Mouse (Mus musculus) cerebellum, postnatal 10 days (tissue): ENCODE measurements around the gene Zfp609.

Source experiments
- DNase-seq, 2 experiments: peaks; one replicate each; pipeline ENCODE4 v3.0.0; 2021; ENCODE audit warnings: mixed read lengths in 2 of 2

The Zfp609 gene

DNA sequence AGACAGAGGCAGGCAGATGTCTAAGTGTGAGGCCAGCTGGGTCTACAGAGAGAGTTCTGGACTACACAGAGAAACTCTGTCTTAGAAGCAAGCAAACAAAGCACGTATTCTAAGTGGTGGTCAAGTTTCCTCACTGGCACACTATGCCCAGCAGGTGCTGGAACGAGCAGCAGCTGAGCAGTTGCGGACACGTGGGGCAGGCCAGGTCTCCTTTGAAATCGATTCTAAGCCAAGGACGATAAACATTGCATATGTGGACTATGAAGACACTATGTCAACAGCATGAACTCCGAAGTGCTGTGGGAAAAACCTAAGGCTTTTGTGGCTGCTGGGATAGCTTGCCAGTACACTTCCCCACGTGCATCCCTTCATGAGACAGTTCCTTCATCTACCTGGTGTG, 67.4 kb downstream of the Zfp609 start:
- DNase-seq, result no peak

DNA sequence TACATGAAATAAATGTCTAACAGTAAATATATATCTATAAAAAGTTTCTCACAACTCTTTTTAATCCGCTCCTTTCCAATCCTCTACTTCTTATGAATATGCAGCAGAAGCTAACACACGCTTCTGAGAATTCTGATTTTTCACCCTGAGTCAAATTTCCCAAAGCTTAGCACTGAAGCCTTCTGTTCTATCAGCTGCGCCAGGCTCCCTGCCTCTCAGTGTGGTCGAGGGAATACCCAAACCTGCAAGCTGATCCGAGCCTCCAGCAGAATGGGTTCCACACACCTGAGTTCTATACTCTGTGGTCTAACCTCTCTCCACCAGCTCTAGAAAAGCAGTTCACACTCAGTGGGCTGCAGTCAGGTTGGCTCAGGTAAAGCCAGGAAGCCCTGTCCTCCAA, 68.1 kb downstream of the Zfp609 start:
- DNase-seq, result peak; percentile 27 to 34

DNA sequence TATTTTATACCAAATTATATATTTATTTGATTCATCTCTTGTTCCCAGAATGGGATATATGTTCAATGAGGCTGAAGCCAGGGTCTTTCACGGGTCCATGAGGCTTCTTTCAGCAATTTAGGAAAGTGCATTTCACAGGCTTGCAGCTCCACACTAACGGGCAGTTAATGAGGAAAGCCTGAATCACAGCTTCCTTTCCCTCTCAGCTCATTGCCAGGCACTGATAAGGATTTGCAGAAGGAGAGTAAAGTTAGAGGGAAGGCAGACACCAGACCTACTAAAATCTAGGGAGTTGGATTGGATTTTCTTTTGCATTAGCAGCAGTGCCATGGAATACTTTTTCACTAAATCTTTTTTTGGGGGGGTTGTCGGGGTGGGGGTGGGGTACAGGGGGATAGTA, 69.5 kb downstream of the Zfp609 start:
- no peak for DNase-seq

DNA sequence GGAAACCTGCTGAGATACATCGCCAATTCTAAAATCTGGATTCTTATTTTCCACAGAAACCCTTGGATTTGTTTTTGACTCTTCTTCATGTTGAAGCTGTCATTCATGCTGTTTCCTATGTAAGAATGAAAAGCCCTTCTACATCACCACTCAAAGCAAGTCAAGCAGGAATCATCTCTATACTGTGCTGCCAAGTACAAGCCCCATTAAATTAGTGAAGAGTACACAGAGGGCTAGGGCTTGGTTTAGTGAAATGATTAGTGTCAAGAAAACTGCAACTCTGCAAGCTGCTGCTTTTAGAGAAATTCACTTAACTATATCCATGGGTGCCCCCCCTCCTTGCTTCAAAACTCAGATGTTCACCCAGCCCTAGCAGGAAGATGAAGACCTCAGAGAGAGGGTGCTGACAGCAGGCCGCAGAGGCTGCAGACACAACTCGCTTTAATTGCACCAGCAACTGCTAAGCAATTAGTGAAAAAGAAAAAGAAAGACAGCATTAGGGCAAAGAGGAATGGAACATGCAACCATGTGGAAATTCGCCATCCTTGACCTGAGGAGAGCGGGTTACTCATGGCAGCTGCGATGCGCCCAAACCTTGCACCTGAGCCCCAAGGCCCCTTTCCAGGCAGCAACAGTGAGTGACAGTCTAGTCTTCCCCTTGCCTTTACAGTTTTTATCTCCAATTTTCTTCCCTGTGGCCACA, 71.5 kb downstream of the Zfp609 start:
- peak; percentile 29 to 43 for DNase-seq

DNA sequence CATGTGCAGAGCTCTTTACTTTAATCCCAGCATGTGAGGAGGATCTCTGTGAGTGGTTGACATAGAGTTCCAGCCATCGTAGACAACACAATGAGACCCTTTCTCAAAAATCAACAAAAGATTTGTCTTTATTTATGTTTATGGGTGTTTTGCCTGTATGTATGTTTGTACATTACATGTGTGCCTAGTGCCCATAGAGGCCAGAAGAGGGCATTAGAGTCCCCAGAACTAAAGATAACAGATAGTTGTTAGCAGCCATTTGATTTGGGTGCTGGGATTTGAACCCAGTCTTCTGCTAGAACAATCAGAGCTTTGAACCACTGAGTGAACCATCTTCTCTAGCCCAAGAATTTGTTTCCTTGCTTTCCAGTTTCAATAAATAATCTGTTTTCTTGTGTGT, 72.2 kb downstream of the Zfp609 start:
- no peak for DNase-seq

DNA sequence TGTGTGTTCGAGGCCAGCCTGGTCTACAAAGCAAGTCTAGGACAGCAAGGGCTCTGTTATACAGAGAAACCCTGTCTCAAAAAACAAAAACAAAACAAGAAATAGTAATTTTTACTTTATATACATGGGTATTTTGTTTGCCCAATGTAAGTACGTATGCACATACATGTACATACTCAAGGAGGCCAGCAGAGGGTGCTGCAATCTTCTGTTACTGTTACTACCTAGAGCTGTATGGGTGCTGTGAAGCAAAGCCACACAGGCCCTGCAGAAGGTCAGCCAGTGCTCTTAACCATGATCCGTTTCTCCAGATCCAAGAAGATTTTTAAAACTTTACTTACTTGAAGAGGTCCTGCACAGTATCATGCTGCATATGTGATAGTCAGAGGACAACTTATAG, 74.7 kb downstream of the Zfp609 start:
- peak in 1 of 2 experiments; percentile 22 for DNase-seq

DNA sequence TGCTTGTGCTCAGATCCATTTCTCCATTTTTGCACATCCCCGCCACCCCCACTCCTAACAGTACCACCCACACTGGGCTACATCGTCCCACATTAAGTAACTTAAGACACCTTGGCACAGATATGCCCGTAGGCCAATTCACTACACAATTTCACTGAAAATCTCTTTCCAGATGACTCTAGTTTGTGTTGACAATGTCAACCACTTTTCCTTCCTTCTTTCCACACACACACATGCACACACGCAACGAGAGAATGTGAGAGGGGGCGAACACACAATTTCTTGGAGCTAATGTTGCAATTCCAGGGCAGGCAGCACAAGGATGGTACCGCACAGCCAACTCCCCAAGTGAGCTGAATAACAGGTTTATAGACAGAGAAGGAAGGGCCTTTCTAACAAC, 75.5 kb downstream of the Zfp609 start:
- DNase-seq, result no peak

DNA sequence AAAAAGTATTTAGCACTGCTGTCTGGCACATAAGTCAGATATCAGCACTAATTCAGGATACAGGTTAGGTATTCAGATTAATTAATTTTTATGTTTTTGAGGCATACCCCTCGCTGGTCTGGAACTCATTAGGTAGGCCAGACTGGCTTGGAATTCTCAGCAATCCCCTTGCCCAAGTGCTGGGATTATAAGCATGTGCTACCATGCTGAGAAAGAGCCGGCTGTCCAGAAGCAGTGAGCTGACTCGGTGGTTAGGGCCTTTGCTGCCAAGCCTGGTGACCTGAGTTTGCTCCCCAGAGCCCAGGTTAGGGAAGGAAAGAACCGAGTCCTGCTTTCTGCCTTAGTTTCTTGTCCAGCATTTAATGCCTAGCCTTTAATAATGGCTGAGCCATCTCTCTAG, 79.3 kb downstream of the Zfp609 start:
- peak; percentile 69 to 81 for DNase-seq

DNA sequence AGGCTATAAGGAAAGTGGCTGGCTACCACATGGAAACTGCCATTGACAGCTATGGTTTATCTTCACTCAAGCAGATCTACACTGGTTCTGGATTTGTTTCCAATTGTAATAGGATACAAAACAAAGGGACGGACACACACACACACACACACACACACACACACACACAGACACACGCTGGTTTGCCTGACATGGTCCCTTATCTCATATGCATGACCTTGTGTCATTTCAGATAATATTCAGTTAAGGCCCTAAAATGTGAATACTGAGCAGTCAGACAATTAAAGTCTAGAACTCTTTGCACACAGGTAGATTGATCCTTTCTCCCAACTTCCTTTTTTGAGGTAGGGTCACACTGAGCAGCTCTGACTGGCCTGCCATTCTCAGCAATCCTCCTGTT, 80.9 kb downstream of the Zfp609 start:
- DNase-seq, result no peak

DNA sequence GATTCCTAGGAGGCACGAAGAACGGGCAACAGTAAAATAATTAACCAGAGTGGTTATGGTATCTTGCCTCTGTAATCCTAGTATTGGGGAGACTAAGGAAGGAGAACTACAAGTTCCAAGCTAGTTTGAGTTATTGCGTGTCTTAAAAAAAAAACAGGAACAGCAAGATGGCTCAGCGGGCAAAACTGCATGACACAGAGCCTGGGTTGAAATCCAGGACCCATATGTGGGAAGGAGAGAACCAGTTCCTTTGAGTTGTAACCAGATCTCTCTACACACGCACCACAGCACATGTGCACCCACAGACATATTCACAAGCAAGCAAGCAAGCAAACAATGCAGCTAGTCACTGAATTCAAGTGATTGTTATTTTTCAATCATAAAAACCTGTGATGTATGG, 81.9 kb downstream of the Zfp609 start:
- no peak for DNase-seq

DNA sequence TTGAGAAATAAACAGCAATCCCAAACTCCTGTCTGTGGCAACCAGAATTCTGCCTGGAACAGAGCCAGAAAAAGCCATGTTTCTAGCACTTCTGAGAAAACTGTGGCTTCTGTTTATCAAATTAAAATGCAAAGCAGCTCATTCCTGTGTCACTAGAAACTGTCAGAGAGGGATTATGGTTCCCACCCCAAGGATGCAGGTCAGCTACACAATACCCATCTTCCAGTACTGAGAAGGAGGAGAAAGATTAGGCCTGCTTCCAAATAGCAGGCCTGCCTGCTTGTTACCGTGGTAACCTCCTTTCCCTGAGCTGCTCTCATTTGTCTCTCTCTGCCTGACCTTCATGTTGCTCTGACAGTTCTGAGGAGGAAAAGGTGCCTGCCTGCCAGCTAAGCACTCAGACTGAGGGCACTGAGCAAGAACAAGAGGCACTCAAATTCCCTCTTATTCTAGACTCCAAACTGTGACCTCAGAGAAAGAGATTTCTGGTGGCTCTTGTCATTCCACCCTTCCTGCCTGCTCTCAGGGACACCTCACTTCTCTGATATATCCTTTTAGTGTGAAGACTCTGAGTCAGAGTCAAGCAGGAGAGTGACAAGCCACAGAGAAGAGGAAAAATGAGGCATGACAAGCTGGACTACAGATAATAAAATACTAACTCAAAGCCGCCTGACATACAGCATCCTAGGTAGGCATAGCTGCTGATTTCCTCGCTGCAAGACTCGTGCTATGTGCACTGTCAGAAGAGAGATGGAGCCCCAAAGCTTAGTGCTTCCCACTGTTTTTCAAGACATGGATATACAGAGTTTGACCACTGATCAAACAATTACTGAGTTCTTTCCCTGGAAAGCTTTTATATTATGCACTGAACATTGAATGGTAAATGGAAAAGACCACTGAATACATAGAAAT, 82.9 kb downstream of the Zfp609 start:
- peak; percentile 79 to 82 for DNase-seq

DNA sequence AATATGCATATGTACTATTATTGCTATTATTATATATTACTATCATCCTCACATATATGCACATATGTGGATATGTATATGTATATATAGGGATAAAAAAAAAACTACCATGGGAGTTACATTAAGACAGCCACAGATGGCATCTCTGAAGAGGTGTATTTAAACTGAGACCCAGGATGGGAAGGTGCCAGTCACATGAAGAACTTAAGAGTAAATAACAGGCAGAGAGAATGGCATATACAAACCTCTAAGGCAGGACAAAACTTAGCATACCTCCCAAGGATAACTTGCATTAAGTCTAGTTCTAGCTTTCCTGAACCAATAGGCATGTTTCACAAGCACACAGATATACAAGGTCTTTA, 83.6 kb downstream of the Zfp609 start:
- no peak for DNase-seq

DNA sequence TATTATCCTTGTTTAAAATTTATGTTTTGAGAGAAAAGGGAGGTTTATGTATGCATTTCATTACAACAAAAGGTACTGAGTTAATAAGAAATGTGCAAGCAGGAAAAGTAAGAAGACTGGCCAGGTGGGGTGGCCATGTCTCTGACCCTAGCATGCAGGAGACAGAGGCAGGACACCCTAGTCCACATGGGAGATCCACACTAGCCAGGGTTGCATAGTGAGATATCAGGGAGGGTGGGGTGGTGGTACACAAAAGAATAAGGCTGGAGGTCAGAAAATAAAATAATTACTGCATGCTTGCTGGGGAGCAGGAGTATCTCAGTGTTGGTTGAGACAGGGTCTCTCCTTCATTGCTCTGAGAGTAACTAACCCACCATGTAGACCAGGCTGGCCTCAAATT, 84.0 kb downstream of the Zfp609 start:
- no peak for DNase-seq

DNA sequence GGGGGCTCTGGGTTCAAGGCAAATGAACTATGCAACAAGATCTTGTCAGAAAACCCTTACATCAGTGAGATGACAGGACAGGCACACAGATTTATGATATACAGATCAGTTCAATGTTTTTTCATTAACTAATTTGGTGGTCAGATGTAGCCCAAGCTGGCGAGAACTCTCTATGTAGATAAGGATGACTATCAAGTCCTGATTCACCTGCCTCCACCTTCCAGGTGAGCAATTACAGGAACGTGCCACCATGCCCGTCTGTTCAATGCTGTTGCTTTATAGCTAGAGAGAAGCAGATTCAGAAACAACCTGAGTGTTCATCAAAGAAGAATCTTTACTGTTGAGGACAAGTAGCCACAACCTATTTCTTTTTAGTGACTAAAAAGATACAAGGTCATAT, 84.6 kb downstream of the Zfp609 start:
- DNase-seq, result no peak

DNA sequence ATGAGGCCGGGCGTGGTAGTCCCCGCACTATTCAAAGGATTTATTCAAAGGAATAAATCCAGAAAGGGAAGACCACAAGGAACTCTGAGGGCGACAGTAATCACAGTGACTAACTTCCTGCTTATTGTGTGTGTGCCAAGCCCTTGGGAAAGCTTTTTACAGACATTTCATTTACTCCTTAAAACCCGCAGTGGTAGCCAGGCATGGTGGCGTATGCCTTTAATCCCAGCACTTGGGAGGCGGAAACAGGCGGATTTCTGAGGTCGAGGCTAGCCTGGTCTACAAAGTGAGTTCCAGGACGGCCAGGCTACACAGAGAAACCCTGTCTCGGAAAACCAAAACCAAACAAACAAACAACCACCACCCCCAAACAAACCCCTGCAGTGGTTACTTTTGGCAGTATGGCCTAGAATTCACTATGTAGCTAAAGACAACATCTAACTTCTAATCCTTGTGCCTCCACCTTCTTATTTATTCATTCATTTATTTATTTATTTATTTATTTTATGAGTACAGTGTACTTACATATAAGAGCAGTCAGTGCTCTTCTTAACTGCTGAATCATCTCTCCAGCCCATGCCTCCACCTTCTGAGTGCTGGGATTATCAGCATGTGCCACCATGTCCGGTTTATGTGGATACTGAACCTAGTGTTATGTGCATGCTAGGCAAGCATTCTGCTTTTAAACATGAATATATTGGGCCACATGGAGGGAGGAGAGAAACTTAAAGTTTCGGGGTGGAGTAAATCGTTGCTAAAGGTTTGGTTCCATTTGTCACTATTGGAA, 86.1 kb downstream of the Zfp609 start:
- no peak for DNase-seq

DNA sequence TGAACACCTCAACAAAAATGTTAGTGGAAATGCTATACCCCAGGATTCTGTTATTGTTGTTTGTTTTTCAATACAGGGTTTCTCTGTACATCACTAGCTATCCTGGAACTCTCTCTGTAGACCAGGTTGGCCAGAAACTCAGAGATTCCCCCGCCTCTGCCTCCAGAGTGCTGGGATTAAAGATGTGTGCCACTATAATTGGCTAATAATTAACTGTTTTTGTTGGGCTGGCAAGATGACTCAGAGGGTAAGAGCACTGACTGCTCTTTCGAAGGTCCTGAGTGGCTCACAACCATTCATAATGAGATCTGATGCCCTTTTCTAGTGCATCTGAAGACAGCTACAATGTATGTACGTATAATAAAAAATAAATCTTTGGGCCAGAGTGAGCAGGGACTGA, 92.4 kb downstream of the Zfp609 start:
- DNase-seq, result no peak

DNA sequence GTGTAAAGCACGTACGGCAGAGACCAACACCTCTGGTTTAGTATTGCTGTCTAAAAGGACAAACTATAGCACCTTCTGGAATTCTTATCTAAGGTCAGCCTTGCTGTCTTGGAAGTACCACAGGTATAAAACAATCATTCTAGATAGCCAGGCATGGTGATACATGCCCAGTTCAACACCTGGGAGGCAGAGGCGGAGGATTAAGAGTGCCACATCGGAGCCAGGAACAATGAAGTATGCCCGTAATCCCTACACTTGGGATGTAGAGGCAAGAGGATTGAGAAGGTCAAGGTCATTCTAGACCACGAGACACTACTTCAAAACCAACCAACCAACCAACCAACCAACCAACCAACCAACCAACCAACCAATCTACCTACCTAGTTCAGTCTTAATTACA, 98.8 kb downstream of the Zfp609 start:
- DNase-seq, result no peak

DNA sequence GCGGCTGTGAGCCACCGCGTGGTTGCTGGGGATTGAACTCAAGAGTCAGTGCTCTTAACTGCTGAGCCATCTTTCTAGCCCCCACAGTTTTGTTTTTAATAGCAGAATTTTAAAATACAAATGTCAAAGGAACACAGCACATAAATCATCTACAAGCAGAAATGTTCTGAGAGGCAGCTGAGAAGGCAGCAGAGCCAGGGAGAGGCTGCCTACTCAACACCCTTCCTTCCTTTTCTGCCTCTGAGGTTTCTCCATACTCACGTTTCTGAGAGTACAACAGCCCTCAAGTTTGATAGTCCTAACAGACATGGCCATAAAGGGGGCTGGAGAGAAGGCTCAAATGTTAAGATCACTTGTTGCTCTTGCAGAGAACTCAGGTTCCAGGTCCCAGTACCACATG, 99.9 kb downstream of the Zfp609 start:
- no peak for DNase-seq

DNA sequence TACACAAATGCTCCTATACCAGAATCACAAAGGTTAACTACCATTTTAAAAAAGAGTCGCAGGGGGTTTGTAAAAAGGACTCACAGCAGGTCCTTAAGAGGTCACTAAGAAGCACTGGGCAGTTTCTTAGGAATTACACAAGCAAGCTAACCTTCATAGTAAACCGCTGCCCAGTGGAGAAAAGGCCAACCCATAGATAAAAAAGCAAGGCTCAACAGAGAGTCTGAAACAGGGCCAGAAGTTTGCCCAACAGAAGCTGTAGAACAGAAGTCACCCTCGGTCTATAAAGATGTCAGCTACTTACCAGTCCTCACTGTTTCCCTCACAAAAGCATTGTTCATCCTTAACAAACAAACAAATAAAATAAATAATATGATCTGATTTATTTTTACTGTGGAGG, 100.9 kb downstream of the Zfp609 start:
- DNase-seq, result no peak

DNA sequence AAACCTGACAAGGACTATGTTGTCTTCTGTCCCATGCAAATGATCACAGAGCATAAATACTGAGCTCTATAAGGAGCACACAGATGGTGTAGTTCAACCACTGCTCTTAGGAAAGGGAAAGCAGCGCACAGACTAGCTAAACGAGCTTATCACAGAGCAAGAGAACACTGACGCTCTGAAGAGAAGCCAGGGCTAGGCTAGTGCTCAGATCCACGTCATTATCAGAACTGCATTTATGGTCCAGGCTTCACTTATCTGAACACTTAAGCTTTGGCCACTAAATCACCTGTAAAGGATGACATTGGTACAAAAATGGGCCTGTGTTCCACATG, 102.1 kb downstream of the Zfp609 start:
- DNase-seq, result no peak

DNA sequence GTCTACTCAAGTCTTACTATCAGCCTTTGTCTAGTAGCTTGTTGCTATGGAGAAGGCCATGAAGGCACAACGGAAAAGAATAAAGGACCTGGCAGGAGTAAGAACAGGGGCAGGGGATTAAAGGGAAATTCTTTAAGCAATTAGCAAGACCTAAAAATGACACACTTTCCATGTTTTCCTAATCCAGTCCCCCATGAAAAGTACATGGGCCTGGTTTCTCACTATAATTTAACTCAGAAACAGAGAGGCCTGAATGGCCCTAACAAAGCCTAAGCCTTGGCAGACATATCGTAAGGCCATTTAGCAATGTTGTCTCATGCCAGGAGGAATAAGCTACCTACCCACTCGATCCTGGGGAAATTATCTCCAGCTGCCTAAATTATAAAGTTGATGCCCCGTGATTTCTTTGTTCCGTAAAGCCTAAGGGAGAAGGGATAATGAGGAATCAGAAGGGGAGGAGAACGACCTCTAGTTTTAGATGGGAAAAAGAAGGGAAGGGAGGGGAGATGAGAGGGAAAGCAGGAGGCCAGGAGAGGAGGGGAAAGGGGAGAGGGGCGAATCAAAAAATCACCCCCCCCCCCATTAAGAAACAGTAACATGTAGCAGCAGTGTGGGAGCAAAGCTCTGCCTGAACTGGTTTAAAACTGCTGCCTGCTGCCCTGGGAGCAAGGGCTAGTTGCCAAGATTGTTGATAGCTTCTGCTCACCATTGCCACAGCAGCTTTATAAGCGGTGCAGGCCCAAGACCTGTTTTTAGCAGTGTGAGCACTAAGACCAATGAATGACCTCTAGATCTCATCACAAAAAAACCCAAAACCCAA, 102.7 kb downstream of the Zfp609 start:
- peak; percentile 80 to 82 for DNase-seq

DNA sequence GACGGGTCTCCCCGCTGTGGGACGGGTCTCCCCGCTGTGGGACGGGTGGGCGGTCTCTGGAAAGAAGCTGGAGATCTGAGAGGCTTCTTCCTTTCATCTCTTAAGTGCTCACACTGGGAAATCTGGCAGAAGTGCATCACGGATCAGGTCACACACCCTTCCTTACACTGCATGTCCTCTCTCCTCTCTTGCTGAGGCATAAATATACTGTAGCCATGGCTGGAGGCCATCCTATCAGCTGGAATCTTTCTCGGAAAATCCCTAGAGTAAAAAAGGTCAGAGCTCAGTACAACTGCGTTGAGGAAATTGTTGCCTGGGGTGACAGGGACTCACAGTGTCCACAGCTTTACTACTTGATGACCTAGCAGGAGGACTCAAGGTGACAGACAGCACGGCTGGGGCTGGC, 106.2 kb downstream of the Zfp609 start:
- no peak for DNase-seq

DNA sequence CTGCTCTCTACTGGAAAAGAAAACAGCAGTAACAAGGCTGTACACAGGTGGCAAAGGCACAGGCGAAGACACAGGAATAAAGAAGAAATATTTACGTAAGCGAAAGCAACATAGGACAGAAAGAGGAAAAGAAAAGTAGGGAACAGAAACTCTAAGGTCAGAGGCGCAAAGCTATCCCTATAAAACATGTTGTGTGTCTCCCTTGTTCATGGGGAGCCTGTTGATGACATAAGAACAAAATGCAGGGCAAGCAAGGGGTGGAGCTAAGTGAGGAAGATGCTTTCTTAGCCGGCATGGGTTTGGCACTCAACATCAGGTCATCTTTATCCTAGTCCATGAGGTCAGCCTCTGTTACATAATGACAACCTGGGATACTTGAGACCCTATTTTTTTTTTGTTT, 109.2 kb downstream of the Zfp609 start:
- DNase-seq, result no peak
